Mouse (Mus musculus) stomach, embryonic 14.5 days (tissue): ENCODE results near the gene Phactr2. TPM values are rescaled to one million over a fixed set of nuclear protein-coding genes. Genes with fewer than 3 reads are reported as not detected.

ENCODE experiments used
- polyA plus RNA-seq: library from polyadenylated mRNA; unstranded; fragments of >200 nt; fragmentation: Nextera tagmentation; extraction: Ambion mirVana; gene quantifications from 2 replicates; pipeline ENCODE4 v1.2.1, GENCODE M21; 2014

Gene Phactr2
- polyA plus RNA-seq, 1 experiment from 2014 or later: 48.8 TPM

Other genes starting within 250 kb of the Phactr2 start
- 59.0 and 63.8 TPM in 2 replicates for gene Fuca2, start 25.1 kb upstream of the Phactr2 start, polyA plus RNA-seq
- gene Adat2, start 78.5 kb upstream of the Phactr2 start, polyA plus RNA-seq: 5.5 and 6.3 TPM in 2 replicates
- 29.1 and 31.7 TPM in 2 replicates for gene Pex3, start 78.7 kb upstream of the Phactr2 start, polyA plus RNA-seq